Mouse (Mus musculus) midbrain, embryonic 14.5 days (tissue): Measurements from ENCODE around the gene Sprr1b. TPM values are rescaled to one million over a fixed set of nuclear protein-coding genes. Genes with fewer than 3 reads are reported as not detected.

ENCODE experiments used
- ATAC-seq: fragments of 200-750 bp; cut with Nextera tagmentation; 2 replicates; pipeline ENCODE4 v1.8.0; 2017; ENCODE audit warnings: moderate number of reproducible peaks, moderate library complexity; ENCODE audit not compliant: low FRiP score, low TSS enrichment
- DNase-seq: peaks from one replicate; pipeline ENCODE4 v3.0.0-alpha.2; 2015
- H3K27ac ChIP-seq: fragments of 300-500 bp; sonication (generic); replicated peaks from 2 replicates; pipeline ENCODE4 v1.5.1; 2014; ENCODE audit warnings: mild to moderate bottlenecking, low read depth, low read length, moderate library complexity
- H3K27me3 ChIP-seq: fragments of 300-500 bp; sonication (generic); 2 replicates; pipeline ENCODE4 v1.6.1; 2014; ENCODE audit warnings: low read length, control low read depth, mixed read lengths; ENCODE audit not compliant: control insufficient read depth, insufficient read depth
- H3K36me3 ChIP-seq: fragments of 300-500 bp; sonication (generic); 2 replicates; pipeline ENCODE4 v1.6.1; 2014; ENCODE audit warnings: low read length, control low read depth; ENCODE audit not compliant: control insufficient read depth, insufficient read depth
- H3K4me1 ChIP-seq: fragments of 300-500 bp; sonication (generic); 2 replicates; pipeline ENCODE4 v1.6.1; 2014; ENCODE audit warnings: mild to moderate bottlenecking, antibody characterized with exemption, low read length, control low read depth; ENCODE audit not compliant: control insufficient read depth, insufficient read depth
- H3K4me2 ChIP-seq: fragments of 300-500 bp; sonication (generic); 2 replicates; pipeline ENCODE4 v1.6.1; 2014; ENCODE audit warnings: mild to moderate bottlenecking, low read length, moderate library complexity
- H3K4me3 ChIP-seq: fragments of 300-500 bp; sonication (generic); replicated peaks from 2 replicates; pipeline ENCODE4 v1.5.1; 2014; ENCODE audit warnings: low read depth, low read length
- H3K9ac ChIP-seq: fragments of 300-500 bp; sonication (generic); replicated peaks from 2 replicates; pipeline ENCODE4 v1.6.1; 2014; ENCODE audit warnings: mild to moderate bottlenecking, low read length, moderate library complexity
- H3K9me3 ChIP-seq: fragments of 300-500 bp; sonication (generic); 2 replicates; pipeline ENCODE4 v1.6.1; 2016; ENCODE audit warnings: low read length, control low read depth, mixed read lengths; ENCODE audit not compliant: control insufficient read depth
- WGBS: fragments of 180-500 bp; shearing (Covaris S2); extraction: QIAGEN DNeasy Blood & Tissue Kit; methylation state at CpG from one replicate; pipeline ENCODE4 v1.1.7; 2014; 5-methylcytosine and 5-hydroxymethylcytosine counted together
- polyA plus RNA-seq: library from polyadenylated mRNA; unstranded; fragments of >200 nt; fragmentation: Nextera tagmentation; extraction: Ambion mirVana; gene quantifications from 2 replicates; pipeline ENCODE4 v1.2.1, GENCODE M21; 2014

Sprr1b gene
- polyA plus RNA-seq, 1 experiment from 2014 or later: not detected

GRCm38 (mm10) chr3:92440177-92440576 lies 1.6 kb upstream of the Sprr1b start:
- Histone ChIP-seq H3K4me3 (no peak overlapping the region), H3K9me3 (no peaks in the 10 kb centered on the region), H3K4me1 (no peaks in the 10 kb centered on the region), H3K27ac (no peak overlapping the region), H3K4me2 (no peak overlapping the region), H3K36me3 (no peaks in the 10 kb centered on the region), H3K27me3 (no peaks in the 10 kb centered on the region), H3K9ac (no peak overlapping the region)
- ATAC-seq (no peak), DNase-seq (no peak)
- 88% methylated on average over 3 of the region's 3 CpGs for WGBS

DNA sequence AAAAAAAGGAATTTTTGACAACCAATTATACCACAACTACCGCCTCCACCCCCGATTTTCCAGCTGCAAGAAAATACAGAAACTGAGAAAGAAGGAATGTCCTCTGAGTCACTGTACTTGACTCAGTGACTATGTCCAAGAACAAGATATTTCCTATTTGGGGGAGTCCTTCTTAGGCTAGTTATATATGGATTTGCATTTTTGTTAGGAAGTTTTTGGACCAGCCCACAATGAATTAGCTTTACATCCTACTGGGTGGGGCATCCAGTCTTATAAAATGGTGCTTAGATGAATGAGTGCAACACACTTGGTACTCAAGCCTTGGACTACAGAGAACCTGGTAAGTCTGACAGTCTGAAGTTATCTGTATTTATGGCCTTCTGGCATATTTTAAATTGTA lies 6.3 kb downstream of the Sprr1b start, which contains the start of gene Sprr2k:
Sprr2k (plus strand) TSS at position 301 of the 400 bp plus-strand sequence.
- Histone ChIP-seq H3K9ac (no peak within 1 kb of the TSS), H3K4me2 (no peak within 1 kb of the TSS), H3K4me3 (no peak within 1 kb of the TSS), H3K27ac (no peak within 1 kb of the TSS), H3K9me3 (no peaks in the 10 kb centered on the region), H3K36me3 (no peaks in the 10 kb centered on the region), H3K27me3 (no peaks in the 10 kb centered on the region), H3K4me1 (no peaks in the 10 kb centered on the region)
- DNase-seq: no peak
- no peak for ATAC-seq
- WGBS: 92% methylated on average over 2 of the region's 2 CpGs

DNA sequence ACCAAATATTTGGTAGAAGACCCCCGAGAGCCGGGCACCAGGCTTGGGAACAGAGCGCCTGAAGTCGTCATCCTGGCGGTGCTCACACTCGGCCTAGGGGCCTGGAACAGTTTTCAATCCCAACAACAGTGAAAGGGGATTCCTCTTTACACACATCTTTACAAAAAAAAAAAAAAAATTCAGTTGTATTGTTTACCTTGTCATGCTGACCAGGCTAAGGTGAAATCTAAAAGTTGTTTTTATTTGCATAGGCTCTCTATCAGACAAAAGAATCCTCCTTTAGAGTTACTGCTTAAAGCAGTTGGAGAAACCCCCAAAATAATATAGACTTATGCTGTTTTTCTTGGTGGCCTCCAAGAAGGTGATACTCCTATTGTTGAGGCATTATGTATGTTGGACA lies 9.3 kb downstream of the Sprr1b start, which contains the start of gene Gm9774:
Gm9774 (minus strand) TSS at position 101 of the 400 bp plus-strand sequence.
- H3K4me1 ChIP-seq: no peaks in the 10 kb centered on the region
- no peak for DNase-seq
- ATAC-seq: no peak
- no peaks in the 10 kb centered on the region for H3K9me3 ChIP-seq
- H3K9ac ChIP-seq: no peak within 1 kb of the TSS
- WGBS: 97% methylated on average over 6 of the region's 6 CpGs
- H3K36me3 ChIP-seq: no peaks in the 10 kb centered on the region
- no peak within 1 kb of the TSS for H3K27ac ChIP-seq
- H3K4me2 ChIP-seq: no peak within 1 kb of the TSS
- no peaks in the 10 kb centered on the region for H3K27me3 ChIP-seq
- H3K4me3 ChIP-seq: no peak within 1 kb of the TSS

- H3K4me3 ChIP-seq: no peak within 1 kb of the TSS
- no peak within 1 kb of the TSS for H3K9ac ChIP-seq
- no peaks in the 10 kb centered on the region for H3K36me3 ChIP-seq
- no peak for ATAC-seq
- H3K27ac ChIP-seq: no peak within 1 kb of the TSS
- no peaks in the 10 kb centered on the region for H3K9me3 ChIP-seq
- no peaks in the 10 kb centered on the region for H3K4me1 ChIP-seq
- no peak for DNase-seq
- H3K4me2 ChIP-seq: no peak within 1 kb of the TSS
- H3K27me3 ChIP-seq: no peaks in the 10 kb centered on the region
- WGBS: 95% methylated on average over 2 of the region's 2 CpGs
Observed at GRCm38 (mm10) chr3:92417782-92418181, 20.8 kb downstream of the Sprr1b start, which contains the start of gene Sprr2j-ps. TSS of gene Sprr2j-ps (plus strand) at chr3:92418082.

DNA sequence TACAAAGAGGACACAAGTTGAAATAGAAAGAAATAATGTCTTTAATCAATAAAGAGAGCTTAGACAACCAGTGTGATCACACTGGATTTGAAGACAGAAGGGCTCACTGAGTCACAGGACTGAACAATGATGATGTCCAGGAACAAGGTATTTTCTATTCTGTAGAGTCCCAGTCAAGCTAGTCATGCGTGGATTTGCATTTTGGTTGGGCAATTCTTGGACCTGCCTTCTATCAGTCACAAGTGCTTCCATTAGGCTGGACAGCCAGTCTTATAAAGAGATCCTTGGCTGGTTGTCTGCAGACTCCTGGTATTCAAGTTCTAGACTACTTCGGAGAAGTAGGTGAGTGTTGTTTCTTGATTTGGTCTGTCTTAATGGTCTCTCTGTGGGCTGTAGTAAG lies 30.9 kb downstream of the Sprr1b start, which contains the start of gene Sprr2i:
Sprr2i (plus strand) TSS at position 301 of the 400 bp plus-strand sequence.
- ATAC-seq (no peak), DNase-seq (no peak)
- no peak within 1 kb of the TSS for H3K9ac ChIP-seq
- no peaks in the 10 kb centered on the region for H3K9me3 ChIP-seq
- H3K27me3 ChIP-seq: no peaks in the 10 kb centered on the region
- no peak within 1 kb of the TSS for H3K4me2 ChIP-seq
- WGBS: 93% methylated on average over 2 of the region's 2 CpGs
- no peak within 1 kb of the TSS for H3K27ac ChIP-seq
- H3K36me3 ChIP-seq: no peaks in the 10 kb centered on the region
- H3K4me3 ChIP-seq: no peak within 1 kb of the TSS
- H3K4me1 ChIP-seq: no peaks in the 10 kb centered on the region

GRCm38 (mm10) chr3:92394301-92394700 lies 44.3 kb downstream of the Sprr1b start:
- Histone ChIP-seq H3K36me3 (no peaks in the 10 kb centered on the region), H3K9ac (no peak overlapping the region), H3K4me2 (no peak overlapping the region), H3K9me3 (no peaks in the 10 kb centered on the region), H3K27ac (no peak overlapping the region), H3K4me3 (no peak overlapping the region), H3K27me3 (no peaks in the 10 kb centered on the region), H3K4me1 (no peaks in the 10 kb centered on the region)
- 61% methylated on average over 1 of the region's 1 CpGs for WGBS
- no peak for ATAC-seq
- peak; percentile 2 for DNase-seq

Other genes starting within 250 kb of the Sprr1b start
- gene Sprr2a1, start 223.0 kb downstream of the Sprr1b start, polyA plus RNA-seq: not detected in 2 replicates
- gene Sprr2a2, start 222.9 kb downstream of the Sprr1b start, polyA plus RNA-seq: not detected in 2 replicates
- gene Sprr2a3, start 153.4 kb downstream of the Sprr1b start, polyA plus RNA-seq: not detected in 2 replicates
- not detected in 2 replicates for gene Sprr2b, start 122.2 kb downstream of the Sprr1b start, polyA plus RNA-seq
- gene Sprr2d, start 99.6 kb downstream of the Sprr1b start, polyA plus RNA-seq: not detected in 2 replicates
- gene Sprr2e, start 86.6 kb downstream of the Sprr1b start, polyA plus RNA-seq: not detected in 2 replicates
- gene Sprr2f, start 73.6 kb downstream of the Sprr1b start, polyA plus RNA-seq: not detected in 2 replicates
- gene Sprr2h, start 53.1 kb downstream of the Sprr1b start, polyA plus RNA-seq: not detected in 2 replicates
- gene Sprr2i, start 30.8 kb downstream of the Sprr1b start, polyA plus RNA-seq: not detected in 2 replicates
- gene Sprr2j-ps, start 20.7 kb downstream of the Sprr1b start, polyA plus RNA-seq: not detected in 2 replicates
- 6.2 and 6.3 TPM in 2 replicates for gene Gm9774, start 9.4 kb downstream of the Sprr1b start, polyA plus RNA-seq
- not detected in 2 replicates for gene Sprr2k, start 6.2 kb downstream of the Sprr1b start, polyA plus RNA-seq
- gene Sprr3, start 19.9 kb upstream of the Sprr1b start, polyA plus RNA-seq: not detected in 2 replicates
- gene Sprr1a, start 47.1 kb upstream of the Sprr1b start, polyA plus RNA-seq: not detected in 2 replicates
- not detected in 2 replicates for gene Sprr4, start 61.7 kb upstream of the Sprr1b start, polyA plus RNA-seq
- not detected in 2 replicates for gene 2310046K23Rik, start 95.7 kb upstream of the Sprr1b start, polyA plus RNA-seq
- not detected in 2 replicates for gene Ivl, start 134.9 kb upstream of the Sprr1b start, polyA plus RNA-seq
- gene Smcp, start 150.2 kb upstream of the Sprr1b start, polyA plus RNA-seq: not detected in 2 replicates
- not detected in 2 replicates for gene 2210017I01Rik, start 168.7 kb upstream of the Sprr1b start, polyA plus RNA-seq
- gene Lce6a, start 182.9 kb upstream of the Sprr1b start, polyA plus RNA-seq: not detected in 2 replicates
- gene Lce1a1, start 209.5 kb upstream of the Sprr1b start, polyA plus RNA-seq: not detected in 2 replicates
- not detected in 2 replicates for gene Lce1b, start 218.1 kb upstream of the Sprr1b start, polyA plus RNA-seq
- not detected in 2 replicates for gene Lce1a2, start 231.5 kb upstream of the Sprr1b start, polyA plus RNA-seq
- not detected in 2 replicates for gene Lce1c, start 240.5 kb upstream of the Sprr1b start, polyA plus RNA-seq
- not detected in 2 replicates for gene Lce1d, start 248.4 kb upstream of the Sprr1b start, polyA plus RNA-seq